Mouse (Mus musculus) adrenal gland, postnatal 25 days (tissue): Measurements from ENCODE around the gene Cxcl15. TPM values are rescaled to one million over a fixed set of nuclear protein-coding genes. Genes with fewer than 3 reads are reported as not detected.

Experiments used
- DNase-seq: peaks from one replicate; pipeline ENCODE4 v3.0.0; 2021; ENCODE audit warnings: mixed read lengths
- long read RNA-seq: library from polyadenylated mRNA; stranded (forward); transcript quantifications from one replicate; pipeline ENCODE4 v2.0.0, GENCODE M21; 2021
- total RNA-seq: library from RNA; stranded (reverse); gene quantifications from 2 replicates; pipeline ENCODE4 v1.2.3, GENCODE M21; 2021

Gene Cxcl15
- total RNA-seq = not detected in 2 replicates
- long read RNA-seq = 0 reads

- no peak for DNase-seq
Measured at GRCm38 (mm10) chr5:90794195-90794625, at the start of gene Cxcl15. Cxcl15 (plus strand) TSS chr5:90794534.

GRCm38 (mm10) chr5:90753934-90754333, 40.4 kb upstream of the Cxcl15 start:
- no peak for DNase-seq

GRCm38 (mm10) chr5:90758020-90758605, 36.2 kb upstream of the Cxcl15 start:
- DNase-seq = no peak

GRCm38 (mm10) chr5:90759077-90760065, 35.0 kb upstream of the Cxcl15 start, which contains the start of gene Cxcl5:
Cxcl5 (plus strand) TSS chr5:90759360.
- no peak for DNase-seq

GRCm38 (mm10) chr5:90760303-90760702, 34.0 kb upstream of the Cxcl15 start:
- DNase-seq = no peak

- DNase-seq = no peak
Measured at GRCm38 (mm10) chr5:90760844-90761243, 33.5 kb upstream of the Cxcl15 start.

GRCm38 (mm10) chr5:90761834-90762233, 32.5 kb upstream of the Cxcl15 start:
- DNase-seq = no peak

- no peak for DNase-seq
Measured at GRCm38 (mm10) chr5:90763912-90764665, 30.2 kb upstream of the Cxcl15 start.

- no peak for DNase-seq
Measured at GRCm38 (mm10) chr5:90765821-90766606, 28.3 kb upstream of the Cxcl15 start.

GRCm38 (mm10) chr5:90768218-90768617, 26.1 kb upstream of the Cxcl15 start, which contains the start of gene Ppbp:
Ppbp (plus strand) TSS chr5:90768518.
- DNase-seq = no peak

- DNase-seq = no peak
Measured at GRCm38 (mm10) chr5:90771369-90771768, 23.0 kb upstream of the Cxcl15 start.

- no peak for DNase-seq
Measured at GRCm38 (mm10) chr5:90771880-90772653, 22.3 kb upstream of the Cxcl15 start, which contains the start of gene Pf4. Pf4 (plus strand) TSS chr5:90772435.

GRCm38 (mm10) chr5:90775562-90775961, 18.8 kb upstream of the Cxcl15 start:
- no peak for DNase-seq

GRCm38 (mm10) chr5:90777621-90778020, 16.7 kb upstream of the Cxcl15 start:
- no peak for DNase-seq

GRCm38 (mm10) chr5:90778856-90779255, 15.5 kb upstream of the Cxcl15 start:
- DNase-seq = no peak

GRCm38 (mm10) chr5:90783697-90784096, 10.6 kb upstream of the Cxcl15 start:
- DNase-seq = no peak

- DNase-seq = no peak
Measured at GRCm38 (mm10) chr5:90785659-90786588, 8.4 kb upstream of the Cxcl15 start, which contains the start of gene Cxcl3. Cxcl3 (plus strand) TSS chr5:90786103.

GRCm38 (mm10) chr5:90788114-90788513, 6.2 kb upstream of the Cxcl15 start:
- no peak for DNase-seq

- no peak for DNase-seq
Measured at GRCm38 (mm10) chr5:90789306-90790073, 4.8 kb upstream of the Cxcl15 start.
